Mouse (Mus musculus) midbrain, embryonic 16.5 days (tissue): ENCODE measurements around the gene Ndufab1. TPM values are rescaled to one million over a fixed set of nuclear protein-coding genes. Genes with fewer than 3 reads are reported as not detected.

Source experiments
- ATAC-seq: fragments of 200-750 bp; cut with Nextera tagmentation; 2 replicates; pipeline ENCODE4 v1.8.0; 2017; ENCODE audit warnings: moderate TSS enrichment
- H3K27ac ChIP-seq: fragments of 300-500 bp; sonication (generic); 2 replicates; pipeline ENCODE4 v1.5.1; 2014; ENCODE audit warnings: mild to moderate bottlenecking, low read length, mixed read lengths
- H3K27me3 ChIP-seq: fragments of 300-500 bp; sonication (generic); 2 replicates; pipeline ENCODE4 v1.6.1; 2014; ENCODE audit warnings: low read depth, low read length, mixed read lengths; ENCODE audit not compliant: control insufficient read depth, insufficient read depth
- H3K36me3 ChIP-seq: fragments of 300-500 bp; sonication (generic); 2 replicates; pipeline ENCODE4 v1.6.1; 2014; ENCODE audit warnings: mild to moderate bottlenecking, low read length, moderate library complexity, mixed read lengths; ENCODE audit not compliant: control insufficient read depth, insufficient read depth
- H3K4me1 ChIP-seq: fragments of 300-500 bp; sonication (generic); 2 replicates; pipeline ENCODE4 v1.6.1; 2014; ENCODE audit warnings: mild to moderate bottlenecking, low read length, mixed read lengths; ENCODE audit not compliant: control insufficient read depth, insufficient read depth
- H3K4me2 ChIP-seq: fragments of 300-500 bp; sonication (generic); 2 replicates; pipeline ENCODE4 v1.6.1; 2014; ENCODE audit warnings: mild to moderate bottlenecking, low read length, mixed read lengths
- H3K4me3 ChIP-seq: fragments of 300-500 bp; sonication (generic); 2 replicates; pipeline ENCODE4 v1.5.1; 2014; ENCODE audit warnings: low read depth, mild to moderate bottlenecking, low read length, moderate library complexity, mixed read lengths
- H3K9ac ChIP-seq: fragments of 300-500 bp; sonication (generic); 2 replicates; pipeline ENCODE4 v1.6.1; 2014; ENCODE audit warnings: low read depth, low read length, mixed read lengths
- H3K9me3 ChIP-seq: fragments of 300-500 bp; sonication (generic); replicated peaks from 2 replicates; pipeline ENCODE4 v1.6.1; 2014; ENCODE audit warnings: mild to moderate bottlenecking, low read length, mixed read lengths; ENCODE audit not compliant: control insufficient read depth, poor library complexity, severe bottlenecking
- WGBS: fragments of 180-500 bp; shearing (Covaris S2); extraction: QIAGEN DNeasy Blood & Tissue Kit; methylation state at CpG from one replicate; pipeline ENCODE4 v1.1.7; 2014; 5-methylcytosine and 5-hydroxymethylcytosine counted together
- polyA plus RNA-seq: library from polyadenylated mRNA; unstranded; fragments of >200 nt; fragmentation: Nextera tagmentation; extraction: Ambion mirVana; gene quantifications from 2 replicates; pipeline ENCODE4 v1.2.1, GENCODE M21; 2015

Ndufab1 gene
- polyA plus RNA-seq, 1 experiment from 2014 or later: 601 TPM

DNA sequence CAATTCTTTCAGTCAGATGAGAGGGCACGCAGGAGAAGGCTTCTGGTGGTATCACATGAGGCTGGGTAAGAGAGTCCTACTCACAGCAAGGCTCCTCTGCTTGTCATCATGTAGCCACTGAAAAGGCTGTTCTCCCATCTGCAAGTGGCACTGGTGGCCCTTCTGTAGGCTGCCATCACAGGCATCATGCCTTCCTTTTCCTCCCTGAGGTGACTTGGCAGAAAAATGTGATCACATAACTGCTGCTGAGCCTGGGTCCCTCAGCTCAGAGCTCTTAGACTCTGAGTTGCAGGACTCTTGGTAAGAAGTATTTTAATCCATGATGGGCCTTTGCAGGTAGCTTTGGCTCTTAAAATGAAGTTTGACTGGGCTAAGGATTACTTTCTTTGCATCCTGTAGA is 20.6 kb downstream of the Ndufab1 start:
- Histone ChIP-seq H3K9ac (no peak overlapping the region), H3K4me3 (no peak overlapping the region), H3K4me2 (no peak overlapping the region), H3K4me1 (no peaks in the 10 kb centered on the region), H3K27me3 (no peaks in the 10 kb centered on the region), H3K9me3 (no peaks in the 10 kb centered on the region), H3K36me3 (peaks cover 45% of the 10 kb centered on the region), H3K27ac (no peak overlapping the region)
- ATAC-seq: no peak
- 95% methylated on average over 1 of the region's 1 CpGs for WGBS

GRCm38 (mm10) chr7:122079798-122080554 is 21.7 kb downstream of the Ndufab1 start:
- Histone ChIP-seq H3K4me2 (no peak overlapping the region), H3K27ac (no peak overlapping the region), H3K27me3 (no peaks in the 10 kb centered on the region), H3K4me3 (no peak overlapping the region), H3K36me3 (peaks cover 49% of the 10 kb centered on the region), H3K9ac (no peak overlapping the region), H3K9me3 (no peaks in the 10 kb centered on the region), H3K4me1 (no peaks in the 10 kb centered on the region)
- no peak for ATAC-seq
- WGBS: 97% methylated on average over 8 of the region's 8 CpGs

DNA sequence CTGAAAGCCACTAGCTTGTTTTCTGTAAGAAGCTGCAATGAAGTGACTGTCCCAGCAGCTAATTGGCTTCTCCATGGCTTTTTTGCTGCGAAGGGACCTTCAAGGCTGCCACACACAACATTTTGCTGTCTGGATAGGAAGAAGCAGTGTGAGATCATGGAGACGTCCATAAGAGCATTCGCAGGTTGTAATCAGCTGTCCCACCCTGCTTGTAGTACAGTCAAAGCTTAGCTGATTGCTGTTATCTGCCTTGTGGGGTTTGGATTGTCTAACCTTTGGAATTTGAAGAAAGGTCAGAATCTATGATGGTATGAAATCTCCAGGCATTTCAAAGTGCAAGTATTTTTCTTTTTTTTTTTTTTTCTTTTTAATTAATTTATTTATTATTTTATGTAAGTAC is 27.3 kb downstream of the Ndufab1 start:
- Histone ChIP-seq H3K4me3 (no peak overlapping the region), H3K9ac (no peak overlapping the region), H3K36me3 (peaks cover 54% of the 10 kb centered on the region), H3K4me1 (peaks cover 3% of the 10 kb centered on the region), H3K9me3 (no peaks in the 10 kb centered on the region), H3K27me3 (no peaks in the 10 kb centered on the region), H3K27ac (no peak overlapping the region), H3K4me2 (no peak overlapping the region)
- ATAC-seq: no peak
- WGBS: 84% methylated on average over 3 of the region's 3 CpGs

DNA sequence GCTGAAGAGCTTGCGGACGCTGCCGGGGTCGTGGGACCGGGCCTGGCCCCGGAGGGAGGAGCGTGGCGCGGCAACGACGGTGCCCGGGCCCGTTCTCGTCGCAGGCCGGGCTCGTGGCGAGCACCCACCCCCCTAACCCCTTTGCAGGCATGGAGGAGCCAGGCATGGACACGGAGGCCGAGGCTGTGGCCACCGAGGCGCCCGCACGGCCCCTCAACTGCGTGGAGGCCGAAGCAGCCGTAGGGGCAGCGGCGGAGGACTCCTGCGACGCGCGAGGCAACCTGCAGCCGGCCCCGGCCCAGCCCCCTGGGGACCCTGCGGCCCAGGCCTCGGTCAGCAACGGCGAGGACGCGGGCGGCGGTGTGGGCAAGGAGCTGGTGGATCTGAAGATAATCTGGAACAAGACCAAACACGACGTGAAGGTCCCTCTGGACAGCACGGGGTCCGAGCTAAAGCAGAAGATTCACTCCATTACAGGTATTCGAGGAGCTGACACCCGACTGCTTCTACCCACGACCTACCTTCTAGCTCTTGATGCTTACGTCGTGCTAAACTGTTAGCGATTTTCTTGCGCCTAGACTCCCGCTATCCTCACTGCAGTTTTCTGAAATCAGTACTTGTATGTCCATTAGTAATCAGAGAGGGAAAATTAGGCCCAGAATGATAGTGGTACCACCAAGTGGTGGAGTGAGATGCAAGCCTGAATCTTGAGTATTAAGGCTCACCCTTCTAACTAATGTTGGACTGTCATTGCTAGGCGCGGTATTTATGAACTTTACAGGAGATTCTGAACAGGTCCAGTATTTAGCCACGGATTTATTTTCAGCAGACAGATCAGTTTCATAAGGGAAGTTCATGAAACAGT is 33.9 kb downstream of the Ndufab1 start:
- no peaks in the 10 kb centered on the region for H3K9me3 ChIP-seq
- peaks cover 26% of the 10 kb centered on the region for H3K4me1 ChIP-seq
- peak; percentile 68 for ATAC-seq
- no peaks in the 10 kb centered on the region for H3K27me3 ChIP-seq
- peak overlapping the region; percentile 97 for H3K27ac ChIP-seq
- H3K36me3 ChIP-seq: peaks cover 13% of the 10 kb centered on the region; the same call in 1 of the 2 replicates
- H3K4me2 ChIP-seq: peak overlapping the region; percentile 88
- peak overlapping the region; percentile 97 for H3K4me3 ChIP-seq
- H3K9ac ChIP-seq: peak overlapping the region; percentile 93
- WGBS: 2% methylated on average over 58 of the region's 58 CpGs

DNA sequence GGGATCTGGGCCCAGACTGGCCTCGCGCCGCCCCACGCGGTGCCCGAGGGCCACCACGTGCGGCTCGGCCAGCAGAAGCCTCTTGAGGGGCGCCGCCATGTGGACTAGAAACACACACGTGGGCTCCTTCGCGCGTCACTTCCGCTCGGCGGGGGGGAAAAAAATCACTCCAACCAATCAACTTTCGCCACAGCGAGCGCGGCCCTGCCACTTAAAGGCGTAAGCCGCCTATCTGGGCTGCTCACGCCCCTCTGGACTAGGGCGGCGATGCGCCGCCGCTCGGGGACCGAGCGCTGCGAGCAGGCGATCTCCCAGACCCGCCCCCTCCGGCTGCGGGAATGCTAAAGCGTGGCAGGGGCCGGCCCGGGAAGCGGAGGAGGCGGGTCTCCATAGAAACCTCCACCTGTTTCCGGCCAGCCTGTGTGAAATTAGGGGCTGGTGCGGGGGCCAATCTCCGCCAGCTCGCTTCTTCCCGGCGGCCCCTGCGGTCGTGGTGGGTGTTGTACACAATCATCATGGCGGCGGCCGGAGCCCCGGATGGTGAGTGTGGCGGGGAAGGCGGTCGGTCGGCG is 34.7 kb downstream of the Ndufab1 start, which contains the start of the genes Ubfd1 and Ears2:
Gene Ubfd1 (plus strand): TSS at position 231 of the 572 bp plus-strand sequence.
Gene Ears2 (minus strand): TSS at position 319 of the 572 bp plus-strand sequence.
- no peaks in the 10 kb centered on the region for H3K9me3 ChIP-seq
- H3K9ac ChIP-seq: peak within 1 kb of the TSS; percentile 93
- no peaks in the 10 kb centered on the region for H3K27me3 ChIP-seq
- peak within 1 kb of the TSS; percentile 88 for H3K4me2 ChIP-seq
- ATAC-seq: peak; percentile 99
- H3K27ac ChIP-seq: peak within 1 kb of the TSS; percentile 97
- under 1% methylated on average over 44 of the region's 60 CpGs for WGBS
- peak within 1 kb of the TSS; percentile 97 for H3K4me3 ChIP-seq
- H3K36me3 ChIP-seq: peaks cover 6% of the 10 kb centered on the region; the same call in 1 of the 2 replicates
- H3K4me1 ChIP-seq: peaks cover 26% of the 10 kb centered on the region

- peak; percentile 77 for ATAC-seq
- H3K27me3 ChIP-seq: no peaks in the 10 kb centered on the region
- 23% methylated on average over 31 of the region's 31 CpGs for WGBS
Measured at GRCm38 (mm10) chr7:122066102-122066944, 35.4 kb downstream of the Ndufab1 start.

DNA sequence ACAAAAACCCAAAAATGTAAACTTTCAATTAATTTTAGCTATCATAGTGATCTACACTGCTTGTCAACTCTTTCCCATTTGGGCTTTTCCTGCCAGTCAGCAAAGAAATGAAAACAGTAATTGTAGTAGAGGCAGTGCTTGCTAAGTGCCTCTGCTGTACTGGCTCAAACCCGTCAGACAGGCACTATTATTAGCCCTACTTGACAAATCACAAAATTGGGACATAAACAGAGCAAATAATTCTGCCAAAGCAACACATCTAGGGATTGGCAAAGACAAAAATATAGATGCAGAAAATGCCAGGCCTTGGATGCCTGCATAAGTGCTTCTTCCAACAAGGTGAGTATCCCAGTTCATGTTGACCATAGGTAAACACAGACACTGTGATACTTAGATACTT is 36.0 kb downstream of the Ndufab1 start:
- Histone ChIP-seq H3K36me3 (no peaks in the 10 kb centered on the region), H3K4me3 (no peak overlapping the region)

More at GRCm38 (mm10) chr7:122066102-122066944, 35.4 kb downstream of the Ndufab1 start:
- Histone ChIP-seq H3K4me2 (peak overlapping the region; percentile 88), H3K36me3 (no peaks in the 10 kb centered on the region; the same call in 1 of the 2 replicates), H3K9ac (peak overlapping the region; percentile 93), H3K9me3 (no peaks in the 10 kb centered on the region), H3K27ac (peak overlapping the region; percentile 97), H3K4me3 (peak overlapping the region; percentile 97), H3K4me1 (peaks cover 26% of the 10 kb centered on the region)

GRCm38 (mm10) chr7:122056633-122057032 is 45.1 kb downstream of the Ndufab1 start:
- H3K36me3 ChIP-seq: peaks cover 6% of the 10 kb centered on the region
- H3K9me3 ChIP-seq: no peaks in the 10 kb centered on the region
- H3K27ac ChIP-seq: no peak overlapping the region
- ATAC-seq: no peak
- 92% methylated on average over 5 of the region's 5 CpGs for WGBS
- H3K4me1 ChIP-seq: no peaks in the 10 kb centered on the region
- H3K4me3 ChIP-seq: no peak overlapping the region
- no peaks in the 10 kb centered on the region for H3K27me3 ChIP-seq
- no peak overlapping the region for H3K9ac ChIP-seq
- no peak overlapping the region for H3K4me2 ChIP-seq

More for the DNA sequence above, 36.0 kb downstream of the Ndufab1 start:
- H3K9ac ChIP-seq: 0 out of 2 replicates have a peak overlapping the region, but pooled peaks have one; percentile 93
- H3K27ac ChIP-seq: no peak overlapping the region
- peaks cover 26% of the 10 kb centered on the region for H3K4me1 ChIP-seq
- no peak overlapping the region for H3K4me2 ChIP-seq
- H3K27me3 ChIP-seq: no peaks in the 10 kb centered on the region
- no peak for ATAC-seq
- no peaks in the 10 kb centered on the region for H3K9me3 ChIP-seq
- WGBS: 85% methylated on average over 1 of the region's 1 CpGs
